Mouse (Mus musculus): ENCODE data around the gene Fam171a2. TPM values are rescaled to one million over a fixed set of nuclear protein-coding genes. Genes with fewer than 3 reads are reported as not detected.
"Not testable (repeated sequence)": the region's sequence is repeated elsewhere in the genome, so short reads cannot be mapped to it uniquely, and the experiment has no call there.

Gene Fam171a2
- polyA plus RNA-seq, 1 experiment: 0.65 TPM

- peaks cover 2% of the 10 kb centered on the region for H3K4me1 ChIP-seq (ENCODE audit: control insufficient read depth, insufficient read depth, low read length)
- no peak overlapping the region for H3K4me3 ChIP-seq (replicated peaks; ENCODE audit: control insufficient read depth, low read depth, low read length)
- TF ChIP-seq POLR2A (IDR thresholded peaks at IDR 0.05; ENCODE audit: borderline replicate concordance, control insufficient read depth, low read depth, low read length): no peak
- no peak for TF ChIP-seq CTCF (IDR thresholded peaks at IDR 0.05; ENCODE audit: control insufficient read depth, insufficient read depth, low read length)
- H3K27ac ChIP-seq (ENCODE audit: control insufficient read depth, insufficient read depth, low read depth, low read length, poor library complexity): no peak overlapping the region
- 82% methylated on average over 7 of the region's 7 CpGs for WGBS
Observed at GRCm38 (mm10) chr11:102396671-102397141, 50.8 kb downstream of the Fam171a2 start.

GRCm38 (mm10) chr11:102396263-102396662 is 51.2 kb downstream of the Fam171a2 start:
- Histone ChIP-seq H3K4me3 (replicated peaks; ENCODE audit: control insufficient read depth, low read depth, low read length) (no peak overlapping the region), H3K4me1 (ENCODE audit: control insufficient read depth, insufficient read depth, low read length) (peaks cover 2% of the 10 kb centered on the region), H3K27ac (ENCODE audit: control insufficient read depth, insufficient read depth, low read depth, low read length, poor library complexity) (no peak overlapping the region)
- WGBS: 68% methylated on average over 6 of the region's 6 CpGs
- TF ChIP-seq POLR2A (IDR thresholded peaks at IDR 0.05; ENCODE audit: borderline replicate concordance, control insufficient read depth, low read depth, low read length) (no peak), CTCF (IDR thresholded peaks at IDR 0.05; ENCODE audit: control insufficient read depth, insufficient read depth, low read length) (no peak)

- peaks cover 2% of the 10 kb centered on the region for H3K4me1 ChIP-seq (ENCODE audit: control insufficient read depth, insufficient read depth, low read length)
- no peak overlapping the region for H3K4me3 ChIP-seq (replicated peaks; ENCODE audit: control insufficient read depth, low read depth, low read length)
- WGBS: 41% methylated on average over 5 of the region's 5 CpGs
- H3K27ac ChIP-seq (ENCODE audit: control insufficient read depth, insufficient read depth, low read depth, low read length, poor library complexity): no peak overlapping the region
- no peak for TF ChIP-seq POLR2A (IDR thresholded peaks at IDR 0.05; ENCODE audit: borderline replicate concordance, control insufficient read depth, low read depth, low read length)
- TF ChIP-seq CTCF (IDR thresholded peaks at IDR 0.05; ENCODE audit: control insufficient read depth, insufficient read depth, low read length): no peak
Observed at GRCm38 (mm10) chr11:102395250-102395649, 52.2 kb downstream of the Fam171a2 start.

GRCm38 (mm10) chr11:102394421-102395124 is 52.9 kb downstream of the Fam171a2 start:
- 79% methylated on average over 9 of the region's 9 CpGs for WGBS
- no peak for TF ChIP-seq POLR2A (IDR thresholded peaks at IDR 0.05; ENCODE audit: borderline replicate concordance, control insufficient read depth, low read depth, low read length)
- TF ChIP-seq CTCF (IDR thresholded peaks at IDR 0.05; ENCODE audit: control insufficient read depth, insufficient read depth, low read length): no peak
- peaks cover 2% of the 10 kb centered on the region for H3K4me1 ChIP-seq (ENCODE audit: control insufficient read depth, insufficient read depth, low read length)
- no peak overlapping the region for H3K27ac ChIP-seq (ENCODE audit: control insufficient read depth, insufficient read depth, low read depth, low read length, poor library complexity)
- H3K4me3 ChIP-seq (replicated peaks; ENCODE audit: control insufficient read depth, low read depth, low read length): no peak overlapping the region

DNA sequence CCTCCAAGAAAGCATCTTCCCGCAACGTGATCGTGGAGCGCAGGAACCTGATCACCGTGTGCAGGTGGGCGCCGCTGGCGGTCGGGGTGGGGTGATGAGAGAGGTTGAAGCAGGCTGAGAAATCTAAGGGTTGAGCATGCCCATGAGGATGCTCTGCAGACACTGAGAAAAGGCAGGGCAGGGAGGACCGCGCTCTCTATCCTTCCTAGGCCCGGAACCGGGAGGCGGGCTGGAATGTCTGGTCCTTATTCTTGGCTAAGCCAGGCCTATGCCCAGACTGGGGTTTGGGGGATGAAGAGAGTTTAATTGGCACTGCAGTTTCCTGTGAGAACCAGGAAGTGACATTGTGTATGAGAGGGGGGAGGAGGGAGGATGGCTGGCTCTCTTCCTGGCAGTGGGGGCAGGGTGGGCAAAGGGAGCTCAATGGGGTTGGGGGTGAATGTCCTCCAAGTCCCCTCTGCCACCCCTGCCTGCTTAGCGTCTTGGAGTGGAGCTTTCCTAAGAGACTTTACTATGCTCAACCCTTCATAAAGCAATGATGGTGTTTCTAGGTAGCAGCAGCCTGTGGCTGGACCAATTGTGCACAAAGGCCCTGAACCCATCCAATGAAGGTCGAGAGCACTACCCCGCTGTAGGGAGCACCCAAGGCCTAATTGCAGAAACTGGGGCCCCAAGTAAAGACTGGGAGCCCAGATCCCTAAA is 53.6 kb downstream of the Fam171a2 start:
- no peak overlapping the region for H3K27ac ChIP-seq (ENCODE audit: control insufficient read depth, insufficient read depth, low read depth, low read length, poor library complexity)
- no peak for TF ChIP-seq CTCF (IDR thresholded peaks at IDR 0.05; ENCODE audit: control insufficient read depth, insufficient read depth, low read length)
- TF ChIP-seq POLR2A (IDR thresholded peaks at IDR 0.05; ENCODE audit: borderline replicate concordance, control insufficient read depth, low read depth, low read length): no peak
- no peak overlapping the region for H3K4me3 ChIP-seq (replicated peaks; ENCODE audit: control insufficient read depth, low read depth, low read length)
- peaks cover 2% of the 10 kb centered on the region for H3K4me1 ChIP-seq (ENCODE audit: control insufficient read depth, insufficient read depth, low read length)
- WGBS: 11% methylated on average over 17 of the region's 17 CpGs

GRCm38 (mm10) chr11:102393238-102393634 is 54.2 kb downstream of the Fam171a2 start, which contains the start of gene Rundc3a:
Gene Rundc3a, plus strand, starts transcription at chr11:102393403.
- Histone ChIP-seq H3K27ac (ENCODE audit: control insufficient read depth, insufficient read depth, low read depth, low read length, poor library complexity) (no peak within 1 kb of the TSS), H3K4me3 (replicated peaks; ENCODE audit: control insufficient read depth, low read depth, low read length) (no peak within 1 kb of the TSS)
- WGBS: 1% methylated on average over 33 of the region's 34 CpGs

GRCm38 (mm10) chr11:102392441-102393237 is 54.8 kb downstream of the Fam171a2 start:
- Histone ChIP-seq H3K27ac (ENCODE audit: control insufficient read depth, insufficient read depth, low read depth, low read length, poor library complexity) (no peak overlapping the region), H3K4me1 (ENCODE audit: control insufficient read depth, insufficient read depth, low read length) (peaks cover 2% of the 10 kb centered on the region), H3K4me3 (replicated peaks; ENCODE audit: control insufficient read depth, low read depth, low read length) (no peak overlapping the region)
- WGBS: 18% methylated on average over 15 of the region's 15 CpGs
- TF ChIP-seq CTCF (IDR thresholded peaks at IDR 0.05; ENCODE audit: control insufficient read depth, insufficient read depth, low read length) (no peak), POLR2A (IDR thresholded peaks at IDR 0.05; ENCODE audit: borderline replicate concordance, control insufficient read depth, low read depth, low read length) (no peak)

More at GRCm38 (mm10) chr11:102393238-102393634, 54.2 kb downstream of the Fam171a2 start, which contains the start of gene Rundc3a:
- TF ChIP-seq CTCF (IDR thresholded peaks at IDR 0.05; ENCODE audit: control insufficient read depth, insufficient read depth, low read length) (no peak), POLR2A (IDR thresholded peaks at IDR 0.05; ENCODE audit: borderline replicate concordance, control insufficient read depth, low read depth, low read length) (no peak)
- peaks cover 2% of the 10 kb centered on the region for H3K4me1 ChIP-seq (ENCODE audit: control insufficient read depth, insufficient read depth, low read length)

GRCm38 (mm10) chr11:102389436-102389835 is 58.0 kb downstream of the Fam171a2 start:
- H3K27ac ChIP-seq (ENCODE audit: control insufficient read depth, insufficient read depth, low read depth, low read length, poor library complexity); H3K4me1 ChIP-seq (ENCODE audit: control insufficient read depth, insufficient read depth, low read length): not testable (repeated sequence)
- 79% methylated on average over 4 of the region's 5 CpGs for WGBS

More at GRCm38 (mm10) chr11:102389436-102389835, 58.0 kb downstream of the Fam171a2 start:
- not testable (repeated sequence) for H3K4me3 ChIP-seq (replicated peaks; ENCODE audit: control insufficient read depth, low read depth, low read length)

Other genes with a start within 250 kb of the Fam171a2 start
- gene Hdac5, start 217.5 kb downstream of the Fam171a2 start, polyA plus RNA-seq (2011; ENCODE audit: insufficient read depth, insufficient read length, low replicate concordance, missing spikeins): 45.9 and 89.1 TPM in 2 replicates
- 18.5 and 39.2 TPM in 2 replicates for gene BC030867, start 198.8 kb downstream of the Fam171a2 start, polyA plus RNA-seq (2011; ENCODE audit: insufficient read depth, insufficient read length, low replicate concordance, missing spikeins)
- gene Asb16, start 178.9 kb downstream of the Fam171a2 start, polyA plus RNA-seq (2011; ENCODE audit: insufficient read depth, insufficient read length, low replicate concordance, missing spikeins): 0.52 TPM in 1 of 2 replicates, not detected in the other
- gene Tmub2, start 162.8 kb downstream of the Fam171a2 start, polyA plus RNA-seq (2011; ENCODE audit: insufficient read depth, insufficient read length, low replicate concordance, missing spikeins): 20.4 and 36.9 TPM in 2 replicates
- 18.3 and 30.4 TPM in 2 replicates for gene Atxn7l3, start 151.1 kb downstream of the Fam171a2 start, polyA plus RNA-seq (2011; ENCODE audit: insufficient read depth, insufficient read length, low replicate concordance, missing spikeins)
- gene Ubtf, start 127.9 kb downstream of the Fam171a2 start, polyA plus RNA-seq (2011; ENCODE audit: insufficient read depth, insufficient read length, low replicate concordance, missing spikeins): 95.0 and 126 TPM in 2 replicates
- 762 and 950 TPM in 2 replicates for gene Slc4a1, start 81.5 kb downstream of the Fam171a2 start, polyA plus RNA-seq (2011; ENCODE audit: insufficient read depth, insufficient read length, low replicate concordance, missing spikeins)
- 2.3 and 3.2 TPM in 2 replicates for gene Rundc3a, start 54.3 kb downstream of the Fam171a2 start, polyA plus RNA-seq (2011; ENCODE audit: insufficient read depth, insufficient read length, low replicate concordance, missing spikeins)
- gene Slc25a39, start 39.7 kb downstream of the Fam171a2 start, polyA plus RNA-seq (2011; ENCODE audit: insufficient read depth, insufficient read length, low replicate concordance, missing spikeins): 207 and 269 TPM in 2 replicates
- gene Grn, start 17.4 kb downstream of the Fam171a2 start, polyA plus RNA-seq (2011; ENCODE audit: insufficient read depth, insufficient read length, low replicate concordance, missing spikeins): 57.7 and 87.0 TPM in 2 replicates
- 432 and 648 TPM in 2 replicates for gene Itga2b, start 22.4 kb upstream of the Fam171a2 start, polyA plus RNA-seq (2011; ENCODE audit: insufficient read depth, insufficient read length, low replicate concordance, missing spikeins)
- 14.4 and 17.0 TPM in 2 replicates for gene Gpatch8, start 108.7 kb upstream of the Fam171a2 start, polyA plus RNA-seq (2011; ENCODE audit: insufficient read depth, insufficient read length, low replicate concordance, missing spikeins)
- gene Gm11627, start 131.8 kb upstream of the Fam171a2 start, polyA plus RNA-seq (2011; ENCODE audit: insufficient read depth, insufficient read length, low replicate concordance, missing spikeins): not detected in 2 replicates
- 0.42 TPM in 1 of 2 replicates, not detected in the other for gene Fzd2, start 156.7 kb upstream of the Fam171a2 start, polyA plus RNA-seq (2011; ENCODE audit: insufficient read depth, insufficient read length, low replicate concordance, missing spikeins)
- gene Meioc, start 216.0 kb upstream of the Fam171a2 start, polyA plus RNA-seq (2011; ENCODE audit: insufficient read depth, insufficient read length, low replicate concordance, missing spikeins): not detected in 2 replicates

All from bone marrow, adult 2 months (tissue).